Mouse (Mus musculus) hindbrain, embryonic 15.5 days (tissue): ENCODE data around the gene Ppif. TPM values are rescaled to one million over a fixed set of nuclear protein-coding genes. Genes with fewer than 3 reads are reported as not detected.
A peak's percentile ranks its signal among the peaks of the same experiment; 100 is the strongest.

Experiments
- ATAC-seq: fragments of 200-750 bp; cut with Nextera tagmentation; 2 replicates; pipeline ENCODE4 v1.8.0; 2017; ENCODE audit warnings: low read depth, moderate number of reproducible peaks, moderate TSS enrichment; ENCODE audit not compliant: low FRiP score
- H3K27ac ChIP-seq: fragments of 300-500 bp; sonication (generic); replicated peaks from 2 replicates; pipeline ENCODE4 v1.5.1; 2015; ENCODE audit warnings: mild to moderate bottlenecking, inconsistent platforms
- H3K27me3 ChIP-seq: fragments of 300-500 bp; sonication (generic); 2 replicates; pipeline ENCODE4 v1.6.1; 2015; ENCODE audit warnings: control low read depth, inconsistent platforms
- H3K36me3 ChIP-seq: fragments of 300-500 bp; sonication (generic); 2 replicates; pipeline ENCODE4 v1.6.1; 2015; ENCODE audit warnings: control low read depth, inconsistent platforms
- H3K4me1 ChIP-seq: fragments of 300-500 bp; sonication (generic); replicated peaks from 2 replicates; pipeline ENCODE4 v1.6.1; 2015; ENCODE audit warnings: control low read depth, inconsistent platforms
- H3K4me2 ChIP-seq: fragments of 300-500 bp; sonication (generic); 2 replicates; pipeline ENCODE4 v1.6.1; 2015; ENCODE audit warnings: moderate library complexity, mild to moderate bottlenecking, inconsistent platforms
- H3K4me3 ChIP-seq: fragments of 300-500 bp; sonication (generic); 2 replicates; pipeline ENCODE4 v1.5.1; 2015; ENCODE audit warnings: mild to moderate bottlenecking, inconsistent platforms
- H3K9ac ChIP-seq: fragments of 300-500 bp; sonication (generic); 2 replicates; pipeline ENCODE4 v1.6.1; 2015; ENCODE audit warnings: inconsistent platforms
- H3K9me3 ChIP-seq: fragments of 300-500 bp; sonication (generic); 2 replicates; pipeline ENCODE4 v1.6.1; 2016; ENCODE audit warnings: control low read depth, inconsistent platforms
- WGBS: fragments of 180-500 bp; shearing (Covaris S2); methylation state at CpG from one replicate; pipeline ENCODE4 v1.1.7; 2015; 5-methylcytosine and 5-hydroxymethylcytosine counted together
- polyA plus RNA-seq: library from polyadenylated mRNA; unstranded; fragments of >200 nt; fragmentation: Nextera tagmentation; extraction: Ambion mirVana; gene quantifications from 2 replicates; pipeline ENCODE4 v1.2.1, GENCODE M21; 2015

Gene Ppif
- polyA plus RNA-seq, 1 experiment from 2014 or later, result 40.7 TPM

DNA sequence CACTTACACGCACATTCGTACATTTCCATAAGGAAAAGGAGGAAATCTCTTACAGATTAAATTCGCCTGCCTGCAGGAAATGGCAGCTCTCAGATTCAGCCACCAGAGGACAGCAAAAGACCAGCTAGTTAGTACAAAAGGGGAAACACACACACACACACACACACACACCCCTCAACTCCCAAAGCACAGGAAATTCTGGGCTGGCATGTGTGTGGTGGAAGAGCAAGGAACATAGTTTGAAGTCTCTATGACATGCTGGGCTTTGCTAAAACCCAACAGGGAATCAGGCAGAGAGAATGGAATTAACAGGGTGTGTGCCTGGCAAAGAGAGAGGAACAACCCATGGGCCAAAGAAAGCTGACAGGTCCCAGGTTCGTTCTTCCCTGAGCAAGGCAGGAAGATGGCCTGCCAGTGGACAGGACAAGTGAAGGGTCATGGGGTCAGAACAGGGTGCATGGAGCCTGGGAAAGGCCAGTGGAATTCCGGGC is 13.8 kb downstream of the Ppif start:
- Histone ChIP-seq H3K4me1 (peaks cover 13% of the 10 kb centered on the region; the same call in 1 of the 2 replicates), H3K27me3 (no peaks in the 10 kb centered on the region), H3K4me3 (no peak overlapping the region), H3K4me2 (no peak overlapping the region), H3K36me3 (no peaks in the 10 kb centered on the region), H3K9me3 (no peaks in the 10 kb centered on the region), H3K9ac (no peak overlapping the region), H3K27ac (no peak overlapping the region)
- ATAC-seq, result peak; percentile 24; the same call in 1 of the 2 replicates
- WGBS, result 59% methylated on average over 5 of the region's 5 CpGs

DNA sequence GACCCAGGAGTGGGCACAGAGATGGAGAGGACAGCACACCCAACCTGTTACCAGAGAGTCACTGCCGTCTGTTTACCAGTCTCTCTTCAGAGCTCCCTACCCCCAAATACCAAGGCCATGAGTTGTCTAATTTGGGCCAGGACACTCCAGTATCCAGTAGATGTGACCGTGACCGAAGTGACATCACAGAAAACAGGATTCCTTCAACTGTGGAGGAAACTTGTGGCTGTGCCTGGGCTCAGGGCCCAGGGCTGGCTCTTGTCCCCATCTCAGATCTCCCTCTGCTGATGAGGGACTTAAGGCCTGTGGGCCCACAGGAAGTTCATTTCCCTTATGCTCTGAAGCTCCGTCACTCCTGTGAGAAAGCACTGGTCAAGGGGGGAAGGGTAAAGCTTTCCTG is 14.5 kb downstream of the Ppif start:
- no peaks in the 10 kb centered on the region for H3K27me3 ChIP-seq
- H3K4me1 ChIP-seq, result peaks cover 13% of the 10 kb centered on the region; the same call in 1 of the 2 replicates
- no peaks in the 10 kb centered on the region for H3K36me3 ChIP-seq
- 68% methylated on average over 4 of the region's 4 CpGs for WGBS
- ATAC-seq, result 0 out of 2 replicates have a peak, but pooled peaks have one; percentile 29
- H3K4me3 ChIP-seq, result no peak overlapping the region
- H3K9ac ChIP-seq, result no peak overlapping the region
- no peaks in the 10 kb centered on the region for H3K9me3 ChIP-seq
- no peak overlapping the region for H3K4me2 ChIP-seq
- H3K27ac ChIP-seq, result no peak overlapping the region

- WGBS, result 89% methylated on average over 2 of the region's 2 CpGs
- H3K4me1 ChIP-seq, result peaks cover 13% of the 10 kb centered on the region; the same call in 1 of the 2 replicates
- H3K4me2 ChIP-seq, result no peak overlapping the region
- no peaks in the 10 kb centered on the region for H3K27me3 ChIP-seq
- H3K9me3 ChIP-seq, result no peaks in the 10 kb centered on the region
- no peak overlapping the region for H3K9ac ChIP-seq
- no peak overlapping the region for H3K4me3 ChIP-seq
- H3K27ac ChIP-seq, result no peak overlapping the region
- H3K36me3 ChIP-seq, result no peaks in the 10 kb centered on the region
- ATAC-seq, result 0 out of 2 replicates have a peak, but pooled peaks have one; percentile 7
Observed at GRCm38 (mm10) chr14:25708917-25709316, 15.0 kb downstream of the Ppif start.

- Histone ChIP-seq H3K4me2 (no peak overlapping the region), H3K27ac (no peak overlapping the region), H3K4me1 (peaks cover 13% of the 10 kb centered on the region; the same call in 1 of the 2 replicates), H3K9ac (no peak overlapping the region), H3K9me3 (no peaks in the 10 kb centered on the region), H3K4me3 (no peak overlapping the region), H3K27me3 (no peaks in the 10 kb centered on the region), H3K36me3 (no peaks in the 10 kb centered on the region)
- 65% methylated on average over 4 of the region's 4 CpGs for WGBS
- ATAC-seq, result no peak
Observed at GRCm38 (mm10) chr14:25710073-25710472, 16.1 kb downstream of the Ppif start.

DNA sequence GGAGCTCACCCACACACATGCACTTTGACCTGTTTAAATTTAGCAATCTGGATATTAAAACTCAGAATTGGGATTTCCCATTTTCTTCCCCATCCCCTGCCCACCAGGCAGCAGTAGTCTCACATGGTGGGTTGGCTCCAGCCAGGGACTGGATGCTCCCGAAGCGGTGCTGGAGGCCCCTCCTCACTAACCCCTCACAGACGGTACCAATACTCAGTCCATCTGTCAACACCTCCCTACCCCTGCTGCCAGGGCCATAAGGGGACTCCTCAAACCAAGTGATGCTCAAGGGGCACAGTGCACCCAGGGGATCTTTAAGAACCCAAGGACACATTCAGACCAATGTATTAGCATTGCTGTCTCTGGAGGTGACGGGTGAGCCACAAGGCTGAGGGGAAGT is 16.7 kb downstream of the Ppif start:
- Histone ChIP-seq H3K4me3 (no peak overlapping the region), H3K9me3 (no peaks in the 10 kb centered on the region), H3K27me3 (no peaks in the 10 kb centered on the region), H3K4me1 (peaks cover 13% of the 10 kb centered on the region; the same call in 1 of the 2 replicates), H3K27ac (no peak overlapping the region), H3K9ac (no peak overlapping the region), H3K36me3 (no peaks in the 10 kb centered on the region), H3K4me2 (no peak overlapping the region)
- 66% methylated on average over 4 of the region's 4 CpGs for WGBS
- no peak for ATAC-seq

DNA sequence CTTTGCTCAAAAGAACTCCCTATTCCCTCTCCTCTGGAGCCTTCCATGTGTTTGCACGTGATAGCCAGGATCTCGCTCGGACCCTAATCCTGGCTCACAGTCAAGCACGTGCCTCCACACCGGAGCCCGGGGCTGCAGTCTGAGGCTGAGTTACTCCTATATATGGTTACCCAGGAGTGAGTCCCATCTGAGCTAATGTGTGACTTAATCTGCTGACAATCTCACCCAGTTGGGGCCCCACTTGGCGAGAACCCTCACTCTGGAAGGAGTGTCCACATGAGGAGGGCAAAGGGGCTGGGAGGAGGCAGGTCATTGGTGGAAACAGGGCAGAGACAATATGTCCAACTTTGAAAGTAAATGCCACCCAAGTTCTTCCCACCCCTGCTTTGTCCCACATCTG is 17.2 kb downstream of the Ppif start:
- WGBS, result 64% methylated on average over 7 of the region's 7 CpGs
- Histone ChIP-seq H3K27me3 (no peaks in the 10 kb centered on the region), H3K9me3 (no peaks in the 10 kb centered on the region), H3K36me3 (no peaks in the 10 kb centered on the region), H3K9ac (no peak overlapping the region), H3K4me3 (no peak overlapping the region), H3K27ac (no peak overlapping the region), H3K4me1 (peaks cover 13% of the 10 kb centered on the region; the same call in 1 of the 2 replicates), H3K4me2 (no peak overlapping the region)
- no peak for ATAC-seq

DNA sequence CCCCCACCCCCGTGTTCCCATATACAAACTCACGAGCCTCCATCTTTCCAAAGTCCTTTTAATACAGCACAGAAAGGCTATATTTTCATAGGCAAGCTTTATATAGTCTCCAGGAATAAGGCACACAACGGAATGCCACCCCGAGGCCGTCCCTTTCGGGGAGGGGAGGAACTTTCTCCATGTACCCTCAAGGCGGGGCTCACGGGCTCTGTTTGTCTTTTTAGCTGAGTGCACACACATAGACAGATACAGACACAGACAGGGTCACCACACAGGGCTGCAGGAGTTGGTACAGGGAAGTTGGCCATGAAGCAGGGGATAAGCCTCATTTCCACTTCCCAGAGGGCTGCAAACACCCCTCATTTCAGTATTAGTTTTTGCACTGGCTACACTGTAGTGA is 17.6 kb downstream of the Ppif start:
- Histone ChIP-seq H3K36me3 (no peaks in the 10 kb centered on the region), H3K9ac (no peak overlapping the region), H3K4me1 (peaks cover 13% of the 10 kb centered on the region; the same call in 1 of the 2 replicates), H3K27me3 (no peaks in the 10 kb centered on the region), H3K4me3 (no peak overlapping the region), H3K9me3 (no peaks in the 10 kb centered on the region), H3K27ac (no peak overlapping the region), H3K4me2 (no peak overlapping the region)
- ATAC-seq, result no peak
- WGBS, result 69% methylated on average over 8 of the region's 8 CpGs

GRCm38 (mm10) chr14:25713443-25713842 is 19.5 kb downstream of the Ppif start:
- 0 out of 2 replicates have a peak, but pooled peaks have one; percentile 59 for ATAC-seq
- Histone ChIP-seq H3K9me3 (no peaks in the 10 kb centered on the region), H3K9ac (no peak overlapping the region), H3K27me3 (no peaks in the 10 kb centered on the region), H3K4me2 (no peak overlapping the region), H3K4me1 (peaks cover 19% of the 10 kb centered on the region; the same call in 1 of the 2 replicates), H3K4me3 (no peak overlapping the region), H3K27ac (no peak overlapping the region), H3K36me3 (no peaks in the 10 kb centered on the region)
- WGBS, result 16% methylated on average over 4 of the region's 4 CpGs

- peaks cover 16% of the 10 kb centered on the region; the same call in 1 of the 2 replicates for H3K4me1 ChIP-seq
- H3K36me3 ChIP-seq, result no peaks in the 10 kb centered on the region
- no peaks in the 10 kb centered on the region for H3K9me3 ChIP-seq
- no peak overlapping the region for H3K27ac ChIP-seq
- 94% methylated on average over 1 of the region's 1 CpGs for WGBS
- no peak overlapping the region for H3K4me2 ChIP-seq
- ATAC-seq, result no peak
- no peak overlapping the region for H3K9ac ChIP-seq
- no peak overlapping the region for H3K4me3 ChIP-seq
- H3K27me3 ChIP-seq, result no peaks in the 10 kb centered on the region
Observed at GRCm38 (mm10) chr14:25716528-25716927, 22.6 kb downstream of the Ppif start.

GRCm38 (mm10) chr14:25717718-25718117 is 23.8 kb downstream of the Ppif start:
- H3K4me1 ChIP-seq, result peaks cover 13% of the 10 kb centered on the region; the same call in 1 of the 2 replicates
- H3K9me3 ChIP-seq, result no peaks in the 10 kb centered on the region
- H3K4me3 ChIP-seq, result no peak overlapping the region
- no peak overlapping the region for H3K27ac ChIP-seq
- WGBS, result 88% methylated on average over 8 of the region's 8 CpGs
- H3K36me3 ChIP-seq, result no peaks in the 10 kb centered on the region
- H3K9ac ChIP-seq, result no peak overlapping the region
- no peak for ATAC-seq
- no peaks in the 10 kb centered on the region for H3K27me3 ChIP-seq
- H3K4me2 ChIP-seq, result no peak overlapping the region

DNA sequence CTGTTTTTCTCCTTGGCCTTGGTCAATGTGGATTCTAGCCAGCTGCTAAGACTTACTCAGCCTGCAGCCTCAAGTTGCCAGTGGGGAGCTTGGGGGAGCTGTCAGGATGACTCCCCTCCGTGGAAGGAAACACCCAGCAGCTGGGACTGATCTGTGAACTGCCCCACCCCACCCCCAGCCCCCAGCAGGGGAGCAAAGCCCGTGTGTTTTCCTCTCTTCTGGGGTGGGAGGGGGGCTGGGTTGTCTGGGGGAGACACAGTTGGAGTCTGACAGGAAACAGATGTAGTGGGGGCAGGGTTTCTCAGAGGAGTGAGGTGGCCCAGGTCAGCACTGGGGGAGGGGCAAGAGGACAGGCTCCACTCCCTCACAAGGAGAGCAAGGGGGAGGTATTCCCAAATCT is 24.5 kb downstream of the Ppif start:
- Histone ChIP-seq H3K4me2 (no peak overlapping the region), H3K4me1 (peaks cover 13% of the 10 kb centered on the region; the same call in 1 of the 2 replicates), H3K9ac (no peak overlapping the region), H3K27me3 (no peaks in the 10 kb centered on the region), H3K36me3 (no peaks in the 10 kb centered on the region), H3K27ac (no peak overlapping the region), H3K9me3 (no peaks in the 10 kb centered on the region), H3K4me3 (no peak overlapping the region)
- no peak for ATAC-seq
- WGBS, result 3% methylated on average over 2 of the region's 2 CpGs

DNA sequence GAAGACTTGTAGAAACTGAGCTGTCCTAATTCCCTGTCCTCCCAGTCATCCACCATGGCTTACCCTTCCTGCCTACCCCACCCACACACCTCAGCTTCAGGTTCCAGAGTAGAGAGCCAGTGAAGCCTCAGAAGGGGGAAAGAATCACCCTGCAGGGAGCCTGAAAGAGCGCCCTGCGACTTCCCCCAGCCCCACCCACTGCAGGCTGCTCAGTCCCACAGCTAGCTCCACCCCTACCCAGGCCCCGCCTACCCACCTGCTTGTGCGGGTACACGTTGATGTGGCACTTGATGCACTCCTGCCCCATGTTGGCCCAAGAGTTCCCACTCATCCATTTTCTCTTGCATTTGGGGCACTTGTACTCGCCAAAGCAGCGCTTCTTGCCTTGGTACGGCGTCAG is 25.4 kb downstream of the Ppif start:
- Histone ChIP-seq H3K27me3 (no peaks in the 10 kb centered on the region), H3K36me3 (no peaks in the 10 kb centered on the region), H3K9ac (no peak overlapping the region), H3K4me2 (no peak overlapping the region), H3K9me3 (no peaks in the 10 kb centered on the region), H3K4me1 (peaks cover 18% of the 10 kb centered on the region), H3K4me3 (no peak overlapping the region), H3K27ac (no peak overlapping the region)
- ATAC-seq, result no peak
- 55% methylated on average over 9 of the region's 9 CpGs for WGBS
